Mouse (Mus musculus) hindbrain, embryonic 15.5 days (tissue): ENCODE measurements around the gene Capn12. TPM values are rescaled to one million over a fixed set of nuclear protein-coding genes. Genes with fewer than 3 reads are reported as not detected.
A peak's percentile ranks its signal among the peaks of the same experiment; 100 is the strongest.
"Not testable (repeated sequence)": the region's sequence is repeated elsewhere in the genome, so short reads cannot be mapped to it uniquely, and the experiment has no call there.

ENCODE experiments used
- ATAC-seq: fragments of 200-750 bp; cut with Nextera tagmentation; 2 replicates; pipeline ENCODE4 v1.8.0; 2017; ENCODE audit warnings: low read depth, moderate number of reproducible peaks, moderate TSS enrichment; ENCODE audit not compliant: low FRiP score
- H3K27ac ChIP-seq: fragments of 300-500 bp; sonication (generic); replicated peaks from 2 replicates; pipeline ENCODE4 v1.5.1; 2015; ENCODE audit warnings: mild to moderate bottlenecking, inconsistent platforms
- H3K27me3 ChIP-seq: fragments of 300-500 bp; sonication (generic); 2 replicates; pipeline ENCODE4 v1.6.1; 2015; ENCODE audit warnings: control low read depth, inconsistent platforms
- H3K36me3 ChIP-seq: fragments of 300-500 bp; sonication (generic); 2 replicates; pipeline ENCODE4 v1.6.1; 2015; ENCODE audit warnings: control low read depth, inconsistent platforms
- H3K4me1 ChIP-seq: fragments of 300-500 bp; sonication (generic); replicated peaks from 2 replicates; pipeline ENCODE4 v1.6.1; 2015; ENCODE audit warnings: control low read depth, inconsistent platforms
- H3K4me2 ChIP-seq: fragments of 300-500 bp; sonication (generic); 2 replicates; pipeline ENCODE4 v1.6.1; 2015; ENCODE audit warnings: moderate library complexity, mild to moderate bottlenecking, inconsistent platforms
- H3K4me3 ChIP-seq: fragments of 300-500 bp; sonication (generic); 2 replicates; pipeline ENCODE4 v1.5.1; 2015; ENCODE audit warnings: mild to moderate bottlenecking, inconsistent platforms
- H3K9ac ChIP-seq: fragments of 300-500 bp; sonication (generic); 2 replicates; pipeline ENCODE4 v1.6.1; 2015; ENCODE audit warnings: inconsistent platforms
- H3K9me3 ChIP-seq: fragments of 300-500 bp; sonication (generic); 2 replicates; pipeline ENCODE4 v1.6.1; 2016; ENCODE audit warnings: control low read depth, inconsistent platforms
- WGBS: fragments of 180-500 bp; shearing (Covaris S2); methylation state at CpG from one replicate; pipeline ENCODE4 v1.1.7; 2015; 5-methylcytosine and 5-hydroxymethylcytosine counted together
- polyA plus RNA-seq: library from polyadenylated mRNA; unstranded; fragments of >200 nt; fragmentation: Nextera tagmentation; extraction: Ambion mirVana; gene quantifications from 2 replicates; pipeline ENCODE4 v1.2.1, GENCODE M21; 2015

Gene Capn12
- polyA plus RNA-seq, 1 experiment from 2014 or later, result 0.58 TPM

GRCm38 (mm10) chr7:28883039-28883438 lies 1.8 kb downstream of the Capn12 start:
- Histone ChIP-seq H3K27ac (no peak overlapping the region), H3K36me3 (no peaks in the 10 kb centered on the region), H3K27me3 (peaks cover 12% of the 10 kb centered on the region), H3K9me3 (no peaks in the 10 kb centered on the region), H3K4me1 (no peaks in the 10 kb centered on the region), H3K4me3 (no peak overlapping the region), H3K4me2 (no peak overlapping the region), H3K9ac (no peak overlapping the region)
- 69% methylated on average over 11 of the region's 11 CpGs for WGBS
- no peak for ATAC-seq

- 82% methylated on average over 4 of the region's 4 CpGs for WGBS
- H3K27me3 ChIP-seq, result peaks cover 18% of the 10 kb centered on the region
- H3K4me1 ChIP-seq, result not testable (repeated sequence)
These were observed 2.5 kb downstream of the Capn12 start for GRCm38 (mm10) chr7:28883704-28884103.

GRCm38 (mm10) chr7:28886486-28886885 lies 5.3 kb downstream of the Capn12 start:
- WGBS, result 25% methylated on average over 14 of the region's 14 CpGs
- Histone ChIP-seq H3K9me3 (no peaks in the 10 kb centered on the region), H3K27ac (no peak overlapping the region), H3K36me3 (no peaks in the 10 kb centered on the region), H3K9ac (no peak overlapping the region), H3K4me1 (peaks cover 10% of the 10 kb centered on the region), H3K4me3 (no peak overlapping the region), H3K4me2 (no peak overlapping the region), H3K27me3 (peaks cover 38% of the 10 kb centered on the region)
- ATAC-seq, result no peak

More at GRCm38 (mm10) chr7:28883704-28884103, 2.5 kb downstream of the Capn12 start:
- H3K4me3 ChIP-seq, H3K27ac ChIP-seq, ATAC-seq, H3K9me3 ChIP-seq, H3K36me3 ChIP-seq, H3K9ac ChIP-seq, H3K4me2 ChIP-seq: not testable (repeated sequence)

- 5% methylated on average over 27 of the region's 27 CpGs for WGBS
- peaks cover 10% of the 10 kb centered on the region for H3K4me1 ChIP-seq
- H3K9me3 ChIP-seq, result no peaks in the 10 kb centered on the region
- peak; percentile 47; the same call in 1 of the 2 replicates for ATAC-seq
- peaks cover 38% of the 10 kb centered on the region for H3K27me3 ChIP-seq
- H3K36me3 ChIP-seq, result peaks cover 19% of the 10 kb centered on the region
- peak overlapping the region; percentile 37 for H3K4me3 ChIP-seq
- peak overlapping the region; percentile 55 for H3K4me2 ChIP-seq
- H3K27ac ChIP-seq, result no peak overlapping the region
- peak overlapping the region; percentile 40 for H3K9ac ChIP-seq
These were observed 7.5 kb downstream of the Capn12 start for GRCm38 (mm10) chr7:28888701-28889161.

GRCm38 (mm10) chr7:28892601-28893000 lies 11.4 kb downstream of the Capn12 start:
- H3K4me1 ChIP-seq, result peaks cover 10% of the 10 kb centered on the region
- no peaks in the 10 kb centered on the region for H3K9me3 ChIP-seq
- no peak overlapping the region for H3K27ac ChIP-seq
- H3K4me2 ChIP-seq, result no peak overlapping the region
- ATAC-seq, result no peak
- H3K4me3 ChIP-seq, result no peak overlapping the region
- H3K36me3 ChIP-seq, result peaks cover 58% of the 10 kb centered on the region
- peaks cover 30% of the 10 kb centered on the region for H3K27me3 ChIP-seq
- 97% methylated on average over 17 of the region's 17 CpGs for WGBS
- no peak overlapping the region for H3K9ac ChIP-seq

GRCm38 (mm10) chr7:28893643-28894265 lies 12.5 kb downstream of the Capn12 start:
- no peak overlapping the region for H3K9ac ChIP-seq
- peak; percentile 28; the same call in 1 of the 2 replicates for ATAC-seq
- no peak overlapping the region for H3K4me2 ChIP-seq
- peaks cover 69% of the 10 kb centered on the region for H3K36me3 ChIP-seq
- WGBS, result 52% methylated on average over 7 of the region's 7 CpGs
- peaks cover 19% of the 10 kb centered on the region for H3K27me3 ChIP-seq
- H3K27ac ChIP-seq, result no peak overlapping the region
- no peak overlapping the region for H3K4me3 ChIP-seq
- no peaks in the 10 kb centered on the region for H3K9me3 ChIP-seq
- H3K4me1 ChIP-seq, result peaks cover 5% of the 10 kb centered on the region

- Histone ChIP-seq H3K27me3 (peaks cover 8% of the 10 kb centered on the region), H3K36me3 (peaks cover 79% of the 10 kb centered on the region), H3K4me1 (no peaks in the 10 kb centered on the region), H3K9me3 (no peaks in the 10 kb centered on the region), H3K4me3 (no peak overlapping the region), H3K4me2 (no peak overlapping the region), H3K27ac (no peak overlapping the region), H3K9ac (no peak overlapping the region)
- WGBS, result 59% methylated on average over 5 of the region's 5 CpGs
- ATAC-seq, result no peak
These were observed 13.7 kb downstream of the Capn12 start for GRCm38 (mm10) chr7:28894942-28895341.

- peaks cover 95% of the 10 kb centered on the region for H3K36me3 ChIP-seq
- WGBS, result 95% methylated on average over 6 of the region's 6 CpGs
These were observed 16.4 kb downstream of the Capn12 start for GRCm38 (mm10) chr7:28897661-28898060.

GRCm38 (mm10) chr7:28899972-28900371 lies 18.8 kb downstream of the Capn12 start:
- WGBS, result 87% methylated on average over 4 of the region's 4 CpGs
- no peaks in the 10 kb centered on the region for H3K27me3 ChIP-seq
- no peaks in the 10 kb centered on the region for H3K4me1 ChIP-seq
- H3K27ac ChIP-seq, result no peak overlapping the region
- H3K4me2 ChIP-seq, result no peak overlapping the region
- H3K36me3 ChIP-seq, result peaks cover 97% of the 10 kb centered on the region
- H3K9me3 ChIP-seq, result no peaks in the 10 kb centered on the region
- H3K9ac ChIP-seq, result no peak overlapping the region
- ATAC-seq, result no peak
- H3K4me3 ChIP-seq, result no peak overlapping the region

More at GRCm38 (mm10) chr7:28897661-28898060, 16.4 kb downstream of the Capn12 start:
- Histone ChIP-seq H3K27me3 (no peaks in the 10 kb centered on the region), H3K4me3 (no peak overlapping the region), H3K4me1 (no peaks in the 10 kb centered on the region), H3K27ac (no peak overlapping the region), H3K9ac (no peak overlapping the region), H3K4me2 (no peak overlapping the region), H3K9me3 (no peaks in the 10 kb centered on the region)
- no peak for ATAC-seq

- Histone ChIP-seq H3K4me3 (no peak overlapping the region), H3K36me3 (peaks cover 97% of the 10 kb centered on the region), H3K27me3 (no peaks in the 10 kb centered on the region), H3K4me2 (no peak overlapping the region), H3K9ac (no peak overlapping the region), H3K4me1 (no peaks in the 10 kb centered on the region), H3K9me3 (no peaks in the 10 kb centered on the region), H3K27ac (no peak overlapping the region; the same call in 1 of the 2 replicates)
- ATAC-seq, result peak; percentile 33; the same call in 1 of the 2 replicates
- 90% methylated on average over 13 of the region's 13 CpGs for WGBS
These were observed 20.3 kb downstream of the Capn12 start for GRCm38 (mm10) chr7:28901311-28902125.

GRCm38 (mm10) chr7:28902180-28902579 lies 21.0 kb downstream of the Capn12 start:
- H3K27me3 ChIP-seq, result no peaks in the 10 kb centered on the region
- H3K4me3 ChIP-seq, result no peak overlapping the region
- H3K4me1 ChIP-seq, result no peaks in the 10 kb centered on the region
- WGBS, result 89% methylated on average over 6 of the region's 6 CpGs
- H3K36me3 ChIP-seq, result peaks cover 97% of the 10 kb centered on the region
- no peak overlapping the region for H3K9ac ChIP-seq
- no peak for ATAC-seq
- no peaks in the 10 kb centered on the region for H3K9me3 ChIP-seq
- H3K4me2 ChIP-seq, result no peak overlapping the region
- H3K27ac ChIP-seq, result no peak overlapping the region

- no peaks in the 10 kb centered on the region for H3K9me3 ChIP-seq
- no peaks in the 10 kb centered on the region for H3K27me3 ChIP-seq
- H3K36me3 ChIP-seq, result peaks cover 95% of the 10 kb centered on the region
- H3K4me1 ChIP-seq, result no peaks in the 10 kb centered on the region
- no peak overlapping the region for H3K4me2 ChIP-seq
- WGBS, result 82% methylated on average over 3 of the region's 3 CpGs
- no peak overlapping the region for H3K27ac ChIP-seq
- no peak overlapping the region for H3K9ac ChIP-seq
- no peak overlapping the region for H3K4me3 ChIP-seq
- no peak for ATAC-seq
These were observed 21.6 kb downstream of the Capn12 start for GRCm38 (mm10) chr7:28902809-28903208.
